Mouse (Mus musculus): Measurements from ENCODE around the gene Tkt.
"Not testable (repeated sequence)": the region's sequence is repeated elsewhere in the genome, so short reads cannot be mapped to it uniquely, and the experiment has no call there.

DNA sequence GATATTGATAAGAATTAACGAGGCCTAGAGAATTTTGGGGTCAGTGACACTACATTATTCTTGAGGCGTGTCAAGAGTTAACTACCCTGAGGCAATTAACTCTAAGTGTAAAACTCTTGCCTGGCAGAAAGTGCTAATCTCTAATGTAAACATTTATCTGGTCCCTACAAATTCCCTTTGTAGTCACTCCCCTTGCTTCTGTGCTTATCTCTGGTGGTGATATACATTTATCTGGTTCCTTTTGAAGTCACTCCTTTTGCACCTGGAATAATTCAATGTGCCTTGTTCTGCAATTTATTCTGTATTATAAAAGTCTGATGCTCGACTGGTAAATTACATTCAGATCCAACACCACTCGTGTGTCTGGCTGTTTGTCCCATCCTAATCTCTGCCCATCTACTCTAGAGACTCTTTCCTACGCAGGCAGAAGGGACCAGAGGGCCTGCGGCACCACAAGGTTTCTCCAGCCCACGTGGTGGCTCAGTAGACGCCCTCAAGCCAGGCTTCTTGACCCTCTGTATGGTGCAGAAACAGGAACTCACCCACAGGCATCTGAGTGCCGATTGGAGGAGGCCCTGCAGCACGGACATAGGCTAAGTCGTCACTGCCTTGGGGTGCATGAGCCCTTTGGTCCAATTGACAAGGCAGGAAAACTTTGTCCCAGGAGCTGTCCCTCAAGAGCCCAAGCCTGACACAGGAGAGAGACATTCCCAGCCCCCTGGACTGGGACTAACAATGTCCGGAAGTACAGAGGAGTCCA is 29.3 kb downstream of the Tkt start:
- TF ChIP-seq POLR2A (IDR thresholded peaks at IDR 0.05; ENCODE audit: borderline replicate concordance, low read depth, low read length); CTCF (IDR thresholded peaks at IDR 0.05; ENCODE audit: low read depth, low read length): not testable (repeated sequence)
